Mouse (Mus musculus): ENCODE data around the gene Car9.
A peak's percentile ranks its signal among the peaks of the same experiment; 100 is the strongest.

DNA sequence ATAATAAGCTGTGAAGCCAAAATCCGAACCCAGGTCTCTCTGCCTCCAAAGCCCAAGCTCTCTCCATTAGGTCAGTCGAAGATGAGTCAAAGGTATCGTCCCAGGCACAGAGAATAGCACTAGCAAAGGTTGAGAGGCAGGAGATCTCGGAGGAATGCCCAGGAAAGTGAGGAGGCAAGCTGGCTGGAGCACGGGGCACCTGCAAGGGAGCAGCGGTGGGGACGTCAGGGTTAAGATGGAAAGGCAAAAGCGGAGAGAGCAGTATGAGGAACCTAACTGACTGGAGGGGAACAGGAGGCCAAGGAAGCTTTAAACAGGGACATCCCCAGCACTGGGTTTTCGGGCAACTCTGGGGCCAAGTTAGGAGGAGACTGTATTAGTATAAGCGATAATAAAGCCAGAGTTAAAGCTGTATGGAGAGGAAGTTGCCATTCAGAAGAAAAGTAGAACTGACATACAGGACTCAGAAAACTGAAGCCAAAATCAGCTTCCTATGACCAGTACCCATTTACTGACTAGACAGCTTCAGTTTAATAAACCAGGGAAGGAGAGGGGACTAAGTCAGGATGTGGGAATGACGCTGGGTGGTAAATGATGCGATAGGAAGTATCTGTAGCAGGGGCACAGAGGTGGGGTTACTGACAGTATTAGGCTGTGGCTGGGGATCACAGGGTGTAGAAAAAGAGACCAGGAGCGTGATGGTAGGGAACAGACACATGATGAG, 52.9 kb downstream of the Car9 start:
- TF ChIP-seq MYOG (IDR thresholded peaks at IDR 0.05; ENCODE audit: control insufficient read depth in 1 of 3, insufficient read depth in 1 of 3, insufficient read length in 2 of 3, low read depth in 2 of 3) (no peak), POLR2A (IDR thresholded peaks at IDR 0.05; ENCODE audit: insufficient read length, low read depth) (peak; percentile 41), TCF12 (IDR thresholded peaks at IDR 0.05; ENCODE audit: insufficient read depth, poor library complexity, severe bottlenecking) (no peak), E2F4 (IDR thresholded peaks at IDR 0.05; ENCODE audit: insufficient read depth) (no peak), REST (IDR thresholded peaks at IDR 0.05; ENCODE audit: insufficient read depth, insufficient read length) (no peak)

All from myocyte (in vitro differentiated cells).